Mouse (Mus musculus) myocyte (in vitro differentiated cells): ENCODE results near the gene Pgf. TPM values are rescaled to one million over a fixed set of nuclear protein-coding genes. Genes with fewer than 3 reads are reported as not detected.
"Not testable (repeated sequence)": the region's sequence is repeated elsewhere in the genome, so short reads cannot be mapped to it uniquely, and the experiment has no call there.

Experiments used
- H3K27me3 ChIP-seq: one replicate; pipeline ENCODE4 v1.6.1; 2011; ENCODE audit not compliant: control insufficient read depth, insufficient read depth, insufficient read length
- H3K36me3 ChIP-seq: one replicate; pipeline ENCODE4 v1.6.1; 2011; ENCODE audit not compliant: control insufficient read depth, insufficient read depth
- H3K4me2 ChIP-seq: one replicate; pipeline ENCODE4 v1.6.1; 2011; ENCODE audit warnings: low read depth, control low read depth
- H3K4me3 ChIP-seq: one replicate; pipeline ENCODE4 v1.5.1; 2011; ENCODE audit warnings: mild to moderate bottlenecking, control low read depth, moderate library complexity
- H3K79me2 ChIP-seq: one replicate; pipeline ENCODE4 v1.6.1; 2011; ENCODE audit not compliant: control insufficient read depth, insufficient read depth
- H3ac ChIP-seq: one replicate; pipeline ENCODE4 v1.6.1; 2011; ENCODE audit not compliant: control insufficient read depth, insufficient read length
- CEBPB ChIP-seq: IDR thresholded peaks from 2 replicates; pipeline ENCODE4 v1.6.1; 2011; ENCODE audit warnings: mild to moderate bottlenecking, moderate library complexity; ENCODE audit not compliant: poor library complexity, insufficient read depth, severe bottlenecking
- E2F4 ChIP-seq: IDR thresholded peaks from one replicate; pipeline ENCODE4 v1.6.1; 2011; ENCODE audit warnings: mild to moderate bottlenecking, control low read depth, moderate library complexity; ENCODE audit not compliant: insufficient read depth
- MAX ChIP-seq: IDR thresholded peaks from one replicate; pipeline ENCODE4 v1.6.1; 2011; ENCODE audit warnings: low read depth, mild to moderate bottlenecking, control low read depth
- MYOD1 ChIP-seq, 3 experiments: IDR thresholded peaks; one replicate each; pipeline ENCODE4 v1.6.1; 2011; ENCODE audit warnings: control low read depth in 2 of 3, low read depth in 2 of 3, mild to moderate bottlenecking in 2 of 3, moderate library complexity in 1 of 3; ENCODE audit not compliant: insufficient read length in 2 of 3, control insufficient read depth in 1 of 3
- MYOG ChIP-seq, 3 experiments: IDR thresholded peaks; one replicate each; pipeline ENCODE4 v1.6.1; 2011; ENCODE audit warnings: control low read depth in 2 of 3, low read depth in 2 of 3, mild to moderate bottlenecking in 2 of 3; ENCODE audit not compliant: insufficient read length in 2 of 3, control insufficient read depth in 1 of 3, insufficient read depth in 1 of 3
- POLR2A ChIP-seq: IDR thresholded peaks from one replicate; pipeline ENCODE4 v1.6.1; 2011; ENCODE audit warnings: low read depth, mild to moderate bottlenecking, control low read depth, moderate library complexity; ENCODE audit not compliant: insufficient read length
- POLR2AphosphoS2 ChIP-seq: IDR thresholded peaks from one replicate; pipeline ENCODE4 v1.6.1; 2011; ENCODE audit warnings: low read depth, control low read depth; ENCODE audit not compliant: insufficient read length
- REST ChIP-seq: IDR thresholded peaks from one replicate; pipeline ENCODE4 v1.6.1; 2011; ENCODE audit warnings: mild to moderate bottlenecking, control low read depth, moderate library complexity; ENCODE audit not compliant: insufficient read depth, insufficient read length
- SRF ChIP-seq: IDR thresholded peaks from one replicate; pipeline ENCODE4 v1.6.1; 2011; ENCODE audit warnings: low read depth; ENCODE audit not compliant: control insufficient read depth, insufficient read length
- TCF12 ChIP-seq: IDR thresholded peaks from one replicate; pipeline ENCODE4 v1.6.1; 2011; ENCODE audit warnings: mild to moderate bottlenecking, control low read depth; ENCODE audit not compliant: poor library complexity, insufficient read depth, severe bottlenecking
- TCF3 ChIP-seq: IDR thresholded peaks from one replicate; pipeline ENCODE4 v1.6.1; 2011; ENCODE audit warnings: low read depth, control low read depth; ENCODE audit not compliant: insufficient read length
- USF1 ChIP-seq: IDR thresholded peaks from one replicate; pipeline ENCODE4 v1.6.1; 2011; ENCODE audit warnings: low read depth, mild to moderate bottlenecking, control low read depth, moderate library complexity
- polyA plus RNA-seq: library from polyadenylated mRNA; unstranded; fragments of >200 nt; fragmentation: generic; extraction: Trizol; gene quantifications from one replicate; pipeline ENCODE4 v1.2.1, GENCODE M21; 2012; ENCODE audit warnings: missing spikeins

Gene Pgf
- polyA plus RNA-seq, 1 experiment, result 41.9 TPM

DNA sequence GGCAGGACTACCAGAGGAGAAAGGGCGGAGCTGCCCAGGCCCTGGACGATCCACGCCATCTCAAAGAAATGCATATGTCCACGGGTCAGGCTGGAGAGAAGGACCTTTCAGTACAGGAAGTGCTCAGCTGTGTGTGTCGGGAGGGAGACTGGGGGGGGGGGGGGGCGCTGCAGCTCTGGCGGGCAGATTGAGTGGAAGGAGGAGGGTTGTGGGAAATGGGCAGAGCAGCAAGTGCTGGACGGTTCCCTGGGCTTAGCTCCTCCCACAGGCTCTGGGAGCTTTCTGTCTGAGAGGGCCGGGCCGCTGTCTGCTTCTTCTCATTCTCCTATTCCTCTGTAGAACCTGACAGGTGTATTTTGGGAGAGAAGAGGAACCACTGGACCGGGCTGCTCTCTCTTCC, 31.2 kb downstream of the Pgf start:
- no peak overlapping the region for H3ac ChIP-seq
- no peak overlapping the region for H3K4me2 ChIP-seq
- TF ChIP-seq POLR2AphosphoS2, result no peak
- no peaks in the 10 kb centered on the region for H3K27me3 ChIP-seq
- no peaks in the 10 kb centered on the region for H3K79me2 ChIP-seq
- no peaks in the 10 kb centered on the region for H3K36me3 ChIP-seq
- no peak overlapping the region for H3K4me3 ChIP-seq

DNA sequence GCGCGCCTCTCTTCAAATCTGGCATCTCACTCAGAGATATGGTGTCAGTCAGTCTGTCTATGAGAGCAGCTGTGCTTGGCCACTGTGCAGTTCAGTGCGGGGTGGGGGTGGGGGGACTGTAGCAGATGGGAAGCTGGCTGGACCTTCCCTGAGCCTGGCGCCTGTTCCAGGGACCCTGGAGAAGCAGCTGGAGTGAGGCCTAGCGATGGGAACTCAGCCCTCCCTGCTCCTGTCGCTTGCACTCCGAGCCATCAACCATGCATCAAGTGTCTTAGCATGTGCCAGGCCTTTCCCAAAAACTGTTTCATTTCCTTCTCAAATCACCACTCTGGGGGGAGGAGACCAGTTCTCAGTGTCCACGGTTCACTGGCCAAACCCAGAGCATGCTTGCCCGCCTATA, 32.0 kb downstream of the Pgf start:
- H3K27me3 ChIP-seq, result no peaks in the 10 kb centered on the region
- no peaks in the 10 kb centered on the region for H3K79me2 ChIP-seq
- H3K4me2 ChIP-seq, result no peak overlapping the region
- H3K4me3 ChIP-seq, result no peak overlapping the region
- H3K36me3 ChIP-seq, result no peaks in the 10 kb centered on the region
- no peak overlapping the region for H3ac ChIP-seq
- TF ChIP-seq TCF12 (no peak), MYOG (IDR thresholded peaks at IDR 0.05; ENCODE audit: control insufficient read depth in 1 of 3, insufficient read depth in 1 of 3, insufficient read length in 2 of 3, low read depth in 2 of 3) (peak in 2 of 3 experiments; percentile 52 to 67), MYOD1 (IDR thresholded peaks at IDR 0.05; ENCODE audit: control insufficient read depth in 1 of 3, insufficient read length in 2 of 3, low read depth in 2 of 3) (peak in 2 of 3 experiments; percentile 37 to 38)

DNA sequence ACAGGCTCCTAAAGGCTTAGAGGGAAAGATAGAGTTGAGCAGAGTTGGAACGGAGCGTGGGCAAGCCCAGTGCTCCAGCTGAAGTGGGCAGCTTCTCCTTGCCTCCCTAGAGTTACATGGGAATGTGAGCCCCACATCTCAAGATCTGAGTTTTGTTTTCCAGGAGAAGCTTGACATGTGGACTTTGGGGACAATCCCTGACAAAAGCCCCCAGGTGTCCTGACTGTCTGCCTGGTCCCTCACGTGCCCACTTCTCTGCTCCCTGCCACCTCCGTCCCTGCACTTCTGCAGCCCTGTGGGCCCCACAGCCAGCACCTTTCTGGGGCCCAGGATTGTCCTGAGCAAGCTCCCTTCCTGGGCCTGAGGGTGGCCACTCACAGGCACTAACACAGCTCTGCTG, 32.8 kb downstream of the Pgf start:
- H3K27me3 ChIP-seq, result no peaks in the 10 kb centered on the region
- H3K79me2 ChIP-seq, result no peaks in the 10 kb centered on the region
- H3ac ChIP-seq, result no peak overlapping the region
- H3K4me3 ChIP-seq, result no peak overlapping the region
- H3K36me3 ChIP-seq, result no peaks in the 10 kb centered on the region
- TF ChIP-seq POLR2A (no peak), E2F4 (no peak), SRF (no peak), TCF12 (no peak), USF1 (no peak), POLR2AphosphoS2 (no peak), TCF3 (no peak), CEBPB (no peak), MYOG (IDR thresholded peaks at IDR 0.05; ENCODE audit: control insufficient read depth in 1 of 3, insufficient read depth in 1 of 3, insufficient read length in 2 of 3, low read depth in 2 of 3) (no peak), MYOD1 (IDR thresholded peaks at IDR 0.05; ENCODE audit: control insufficient read depth in 1 of 3, insufficient read length in 2 of 3, low read depth in 2 of 3) (no peak), MAX (no peak), REST (no peak)
- no peak overlapping the region for H3K4me2 ChIP-seq

DNA sequence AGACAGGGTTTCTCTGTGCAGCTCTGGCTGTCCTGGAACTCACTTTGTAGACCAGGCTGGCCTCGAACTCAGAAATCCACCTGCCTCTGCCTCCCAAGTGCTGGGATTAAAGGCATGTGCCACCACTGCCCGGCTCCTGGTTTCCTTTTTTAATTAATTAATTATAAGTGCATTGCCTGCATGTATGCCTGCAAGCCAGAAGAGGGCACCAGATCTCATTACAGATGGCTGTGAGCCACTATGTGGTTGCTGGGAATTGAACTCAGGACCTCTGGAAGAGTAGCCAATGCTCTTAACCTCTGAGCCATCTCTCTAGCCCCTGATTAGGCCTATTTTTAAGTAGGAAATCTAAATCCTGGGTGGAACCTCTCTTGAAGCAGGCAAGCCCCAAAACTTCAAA, 33.3 kb downstream of the Pgf start:
- H3K4me3 ChIP-seq, H3ac ChIP-seq, H3K4me2 ChIP-seq, H3K27me3 ChIP-seq, H3K36me3 ChIP-seq, H3K79me2 ChIP-seq: not testable (repeated sequence)

DNA sequence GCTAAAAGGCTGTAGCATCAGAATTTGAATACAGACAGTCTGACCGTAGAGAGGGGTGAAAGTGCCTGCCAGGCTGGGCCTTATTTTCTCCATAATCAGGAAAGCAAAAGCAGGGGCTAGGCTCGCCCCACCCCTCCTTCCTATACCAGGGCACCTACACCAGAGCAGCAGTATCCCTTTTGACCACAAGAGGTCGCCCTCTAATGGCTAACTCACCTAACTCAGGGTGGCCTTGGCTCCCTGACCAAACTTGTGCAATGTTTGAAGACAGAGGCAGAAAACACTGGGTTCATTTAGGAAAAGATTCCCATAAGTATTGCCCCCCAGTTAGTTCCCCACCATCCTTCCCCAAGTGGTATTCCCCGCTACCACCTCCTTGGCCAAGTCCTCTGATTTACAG, 34.8 kb downstream of the Pgf start:
- Histone ChIP-seq H3ac (no peak overlapping the region), H3K4me2 (no peak overlapping the region), H3K27me3 (no peaks in the 10 kb centered on the region), H3K4me3 (no peak overlapping the region), H3K36me3 (no peaks in the 10 kb centered on the region), H3K79me2 (no peaks in the 10 kb centered on the region)
- no peak for TF ChIP-seq MYOD1 (IDR thresholded peaks at IDR 0.05; ENCODE audit: control insufficient read depth in 1 of 3, insufficient read length in 2 of 3, low read depth in 2 of 3)
- TF ChIP-seq CEBPB, result peak; percentile 58; the same call in 1 of the 2 replicates
- TF ChIP-seq REST, result no peak
- TF ChIP-seq TCF3, result no peak

DNA sequence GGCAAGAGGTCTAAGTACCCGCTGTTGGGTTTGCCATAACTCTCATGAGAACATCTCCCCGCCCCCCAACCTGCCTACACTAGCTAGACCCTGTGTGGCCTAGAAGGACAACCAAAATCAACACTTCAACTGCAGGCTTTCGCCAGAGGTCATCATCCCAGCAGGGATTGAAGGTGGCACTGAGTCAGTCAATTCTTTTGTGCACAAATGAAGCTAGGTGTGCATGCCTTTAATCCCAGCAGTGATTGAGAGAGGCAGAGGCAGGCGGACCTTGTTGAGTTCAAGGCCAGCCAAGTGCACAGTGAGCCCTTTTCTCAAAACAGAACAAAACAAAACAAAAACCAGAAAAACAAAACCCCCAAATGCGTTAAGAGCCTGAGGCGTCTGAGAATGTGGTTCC, 36.5 kb downstream of the Pgf start:
- Histone ChIP-seq H3K36me3 (no peaks in the 10 kb centered on the region), H3K79me2 (no peaks in the 10 kb centered on the region), H3K4me3 (no peak overlapping the region), H3ac (no peak overlapping the region), H3K27me3 (no peaks in the 10 kb centered on the region), H3K4me2 (no peak overlapping the region)
- TF ChIP-seq TCF3 (no peak), MYOD1 (IDR thresholded peaks at IDR 0.05; ENCODE audit: control insufficient read depth in 1 of 3, insufficient read length in 2 of 3, low read depth in 2 of 3) (no peak)
